Mouse (Mus musculus): ENCODE measurements around the gene Sft2d2. TPM values are rescaled to one million over a fixed set of nuclear protein-coding genes. Genes with fewer than 3 reads are reported as not detected.

Sft2d2 gene
- polyA plus RNA-seq, 1 experiment: 19.4 TPM

- H3K27me3 ChIP-seq (ENCODE audit: control insufficient read depth, insufficient read depth, insufficient read length): no peaks in the 10 kb centered on the region
- no peak overlapping the region for H3K4me2 ChIP-seq (ENCODE audit: low read depth)
- TF ChIP-seq POLR2AphosphoS2 (IDR thresholded peaks at IDR 0.05; ENCODE audit: insufficient read length, low read depth) (no peak), POLR2A (IDR thresholded peaks at IDR 0.05; ENCODE audit: insufficient read length, low read depth) (no peak), E2F4 (IDR thresholded peaks at IDR 0.05; ENCODE audit: insufficient read depth) (no peak), MYOD1 (IDR thresholded peaks at IDR 0.05; ENCODE audit: control insufficient read depth in 1 of 3, insufficient read length in 2 of 3, low read depth in 2 of 3) (no peak), MYOG (IDR thresholded peaks at IDR 0.05; ENCODE audit: control insufficient read depth in 1 of 3, insufficient read depth in 1 of 3, insufficient read length in 2 of 3, low read depth in 2 of 3) (no peak)
These were observed 36.5 kb upstream of the Sft2d2 start for GRCm38 (mm10) chr1:165230691-165231090.

DNA sequence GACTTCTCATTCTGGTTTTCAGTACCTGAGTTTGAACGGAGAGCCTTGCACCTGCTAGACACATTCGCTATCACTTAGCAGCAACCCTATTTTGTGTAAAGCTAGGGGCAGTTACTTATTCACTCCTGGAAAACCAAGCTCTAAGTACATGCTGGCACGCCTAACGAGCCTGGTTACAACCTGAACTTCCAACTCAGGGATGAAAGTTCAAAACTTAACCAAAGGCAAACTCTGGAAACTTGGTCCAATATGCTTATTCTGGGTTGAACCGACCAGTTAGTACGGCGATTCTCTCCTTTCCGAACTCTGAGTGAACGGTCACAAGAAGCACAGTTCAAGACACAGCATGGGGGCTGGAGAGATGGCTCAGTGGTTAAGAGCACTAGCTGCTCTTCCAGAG, 35.3 kb upstream of the Sft2d2 start:
- no peak overlapping the region for H3K4me3 ChIP-seq
- TF ChIP-seq MYOG (IDR thresholded peaks at IDR 0.05; ENCODE audit: control insufficient read depth in 1 of 3, insufficient read depth in 1 of 3, insufficient read length in 2 of 3, low read depth in 2 of 3) (no peak), POLR2AphosphoS2 (IDR thresholded peaks at IDR 0.05; ENCODE audit: insufficient read length, low read depth) (no peak), CEBPB (IDR thresholded peaks at IDR 0.05; ENCODE audit: insufficient read depth, poor library complexity, severe bottlenecking) (no peak), REST (IDR thresholded peaks at IDR 0.05; ENCODE audit: insufficient read depth, insufficient read length) (no peak), POLR2A (IDR thresholded peaks at IDR 0.05; ENCODE audit: insufficient read length, low read depth) (no peak), MAX (IDR thresholded peaks at IDR 0.05; ENCODE audit: low read depth) (no peak), TCF12 (IDR thresholded peaks at IDR 0.05; ENCODE audit: insufficient read depth, poor library complexity, severe bottlenecking) (no peak), MYOD1 (IDR thresholded peaks at IDR 0.05; ENCODE audit: control insufficient read depth in 1 of 3, insufficient read length in 2 of 3, low read depth in 2 of 3) (no peak), SRF (IDR thresholded peaks at IDR 0.05; ENCODE audit: control insufficient read depth, insufficient read length, low read depth) (no peak)
- H3ac ChIP-seq (ENCODE audit: control insufficient read depth, insufficient read length): no peak overlapping the region
- H3K4me2 ChIP-seq (ENCODE audit: low read depth): no peak overlapping the region
- no peaks in the 10 kb centered on the region for H3K27me3 ChIP-seq (ENCODE audit: control insufficient read depth, insufficient read depth, insufficient read length)
- H3K79me2 ChIP-seq (ENCODE audit: control insufficient read depth, insufficient read depth): peaks cover 66% of the 10 kb centered on the region
- H3K36me3 ChIP-seq (ENCODE audit: control insufficient read depth, insufficient read depth): peaks cover 18% of the 10 kb centered on the region

More at GRCm38 (mm10) chr1:165230691-165231090, 36.5 kb upstream of the Sft2d2 start:
- no peak overlapping the region for H3K4me3 ChIP-seq
- H3K79me2 ChIP-seq (ENCODE audit: control insufficient read depth, insufficient read depth): peaks cover 77% of the 10 kb centered on the region
- no peak overlapping the region for H3ac ChIP-seq (ENCODE audit: control insufficient read depth, insufficient read length)
- H3K36me3 ChIP-seq (ENCODE audit: control insufficient read depth, insufficient read depth): peaks cover 7% of the 10 kb centered on the region

- Histone ChIP-seq H3K4me2 (ENCODE audit: low read depth) (no peak overlapping the region), H3ac (ENCODE audit: control insufficient read depth, insufficient read length) (no peak overlapping the region), H3K4me3 (no peak overlapping the region), H3K36me3 (ENCODE audit: control insufficient read depth, insufficient read depth) (peaks cover 68% of the 10 kb centered on the region), H3K79me2 (ENCODE audit: control insufficient read depth, insufficient read depth) (no peaks in the 10 kb centered on the region), H3K27me3 (ENCODE audit: control insufficient read depth, insufficient read depth, insufficient read length) (no peaks in the 10 kb centered on the region)
- no peak for TF ChIP-seq MYOG (IDR thresholded peaks at IDR 0.05; ENCODE audit: control insufficient read depth in 1 of 3, insufficient read depth in 1 of 3, insufficient read length in 2 of 3, low read depth in 2 of 3)
- TF ChIP-seq TCF12 (IDR thresholded peaks at IDR 0.05; ENCODE audit: insufficient read depth, poor library complexity, severe bottlenecking): no peak
- no peak for TF ChIP-seq SRF (IDR thresholded peaks at IDR 0.05; ENCODE audit: control insufficient read depth, insufficient read length, low read depth)
- TF ChIP-seq CEBPB (IDR thresholded peaks at IDR 0.05; ENCODE audit: insufficient read depth, poor library complexity, severe bottlenecking): no peak
- no peak for TF ChIP-seq MAX (IDR thresholded peaks at IDR 0.05; ENCODE audit: low read depth)
- TF ChIP-seq REST (IDR thresholded peaks at IDR 0.05; ENCODE audit: insufficient read depth, insufficient read length): no peak
- no peak for TF ChIP-seq USF1 (IDR thresholded peaks at IDR 0.05; ENCODE audit: low read depth)
- no peak for TF ChIP-seq MYOD1 (IDR thresholded peaks at IDR 0.05; ENCODE audit: control insufficient read depth in 1 of 3, insufficient read length in 2 of 3, low read depth in 2 of 3)
- no peak for TF ChIP-seq E2F4 (IDR thresholded peaks at IDR 0.05; ENCODE audit: insufficient read depth)
- no peak for TF ChIP-seq POLR2AphosphoS2 (IDR thresholded peaks at IDR 0.05; ENCODE audit: insufficient read length, low read depth)
- no peak for TF ChIP-seq TCF3 (IDR thresholded peaks at IDR 0.05; ENCODE audit: insufficient read length, low read depth)
- TF ChIP-seq POLR2A (IDR thresholded peaks at IDR 0.05; ENCODE audit: insufficient read length, low read depth): no peak
These were observed 22.9 kb upstream of the Sft2d2 start for GRCm38 (mm10) chr1:165217023-165217589.

- TF ChIP-seq MYOD1 (IDR thresholded peaks at IDR 0.05; ENCODE audit: control insufficient read depth in 1 of 3, insufficient read length in 2 of 3, low read depth in 2 of 3) (peak in 1 of 3 experiments; percentile 53), POLR2A (IDR thresholded peaks at IDR 0.05; ENCODE audit: insufficient read length, low read depth) (no peak)
- H3K79me2 ChIP-seq (ENCODE audit: control insufficient read depth, insufficient read depth): no peaks in the 10 kb centered on the region
- H3K36me3 ChIP-seq (ENCODE audit: control insufficient read depth, insufficient read depth): peaks cover 58% of the 10 kb centered on the region
- no peak overlapping the region for H3K4me2 ChIP-seq (ENCODE audit: low read depth)
- no peak overlapping the region for H3ac ChIP-seq (ENCODE audit: control insufficient read depth, insufficient read length)
- no peak overlapping the region for H3K4me3 ChIP-seq
- H3K27me3 ChIP-seq (ENCODE audit: control insufficient read depth, insufficient read depth, insufficient read length): no peaks in the 10 kb centered on the region
These were observed 21.6 kb upstream of the Sft2d2 start for GRCm38 (mm10) chr1:165215831-165216230.

DNA sequence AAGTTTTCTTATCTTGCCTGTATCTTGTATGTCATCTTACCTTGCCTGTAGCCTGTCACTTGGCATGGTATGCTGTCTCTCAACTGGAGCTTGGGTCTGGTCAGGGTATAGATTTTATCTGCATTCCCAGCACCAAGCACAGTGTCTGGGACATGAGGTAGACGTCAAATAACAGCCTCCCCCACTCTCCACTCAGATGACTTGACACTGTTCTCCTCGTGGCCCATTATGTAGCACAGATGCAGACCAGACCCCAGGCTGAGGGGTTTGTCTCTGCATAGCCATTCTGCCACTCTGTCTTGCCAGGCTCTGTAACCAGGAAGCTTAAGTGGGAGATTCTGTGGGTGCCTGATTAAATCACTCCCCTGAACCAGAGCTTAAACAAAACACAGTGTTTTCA, 11.4 kb upstream of the Sft2d2 start:
- TF ChIP-seq POLR2AphosphoS2 (IDR thresholded peaks at IDR 0.05; ENCODE audit: insufficient read length, low read depth) (no peak), CEBPB (IDR thresholded peaks at IDR 0.05; ENCODE audit: insufficient read depth, poor library complexity, severe bottlenecking) (no peak), POLR2A (IDR thresholded peaks at IDR 0.05; ENCODE audit: insufficient read length, low read depth) (no peak), TCF12 (IDR thresholded peaks at IDR 0.05; ENCODE audit: insufficient read depth, poor library complexity, severe bottlenecking) (no peak), REST (IDR thresholded peaks at IDR 0.05; ENCODE audit: insufficient read depth, insufficient read length) (no peak), MYOG (IDR thresholded peaks at IDR 0.05; ENCODE audit: control insufficient read depth in 1 of 3, insufficient read depth in 1 of 3, insufficient read length in 2 of 3, low read depth in 2 of 3) (no peak), MYOD1 (IDR thresholded peaks at IDR 0.05; ENCODE audit: control insufficient read depth in 1 of 3, insufficient read length in 2 of 3, low read depth in 2 of 3) (no peak), E2F4 (IDR thresholded peaks at IDR 0.05; ENCODE audit: insufficient read depth) (no peak), MAX (IDR thresholded peaks at IDR 0.05; ENCODE audit: low read depth) (no peak), TCF3 (IDR thresholded peaks at IDR 0.05; ENCODE audit: insufficient read length, low read depth) (no peak), SRF (IDR thresholded peaks at IDR 0.05; ENCODE audit: control insufficient read depth, insufficient read length, low read depth) (no peak), USF1 (IDR thresholded peaks at IDR 0.05; ENCODE audit: low read depth) (no peak)
- Histone ChIP-seq H3K4me2 (ENCODE audit: low read depth) (no peak overlapping the region), H3K27me3 (ENCODE audit: control insufficient read depth, insufficient read depth, insufficient read length) (no peaks in the 10 kb centered on the region), H3K36me3 (ENCODE audit: control insufficient read depth, insufficient read depth) (no peaks in the 10 kb centered on the region), H3K4me3 (no peak overlapping the region), H3K79me2 (ENCODE audit: control insufficient read depth, insufficient read depth) (no peaks in the 10 kb centered on the region), H3ac (ENCODE audit: control insufficient read depth, insufficient read length) (no peak overlapping the region)

All from myocyte (in vitro differentiated cells).